Mouse (Mus musculus): ENCODE measurements around the gene Gm21866. TPM values are rescaled to one million over a fixed set of nuclear protein-coding genes. Genes with fewer than 3 reads are reported as not detected.
"Not testable (repeated sequence)": the region's sequence is repeated elsewhere in the genome, so short reads cannot be mapped to it uniquely, and the experiment has no call there.

Gm21866 gene
- not detected for total RNA-seq (2021)
- long read RNA-seq, experiment 1: 0 reads
- long read RNA-seq, experiment 2: 0 reads

GRCm38 (mm10) chrY:13465479-13465878, at the start of gene Gm21866:
Gm21866 (minus strand) TSS chrY:13465579.
- DNase-seq (ENCODE audit: low spot score in 2 of 2): not testable (repeated sequence)

- DNase-seq (ENCODE audit: low spot score in 2 of 2): not testable (repeated sequence)
Measured at GRCm38 (mm10) chrY:13493726-13494125, 28.3 kb upstream of the Gm21866 start, which contains the start of gene Gm20773. Gm20773 (plus strand) TSS chrY:13494026.

Other genes starting within 250 kb of the Gm21866 start
- gene Gm21828, start 241.7 kb downstream of the Gm21866 start, total RNA-seq (2021): not detected
- not detected for gene Gm21440, start 213.2 kb downstream of the Gm21866 start, total RNA-seq (2021)
- gene Gm21454, start 213.1 kb downstream of the Gm21866 start, total RNA-seq (2021): not detected
- not detected for gene Gm21725, start 116.5 kb downstream of the Gm21866 start, total RNA-seq (2021)
- gene Gm20773, start 28.4 kb upstream of the Gm21866 start, total RNA-seq (2021): not detected